Mouse (Mus musculus) neural tube, embryonic 14.5 days (tissue): ENCODE measurements around the gene Stat6. TPM values are rescaled to one million over a fixed set of nuclear protein-coding genes. Genes with fewer than 3 reads are reported as not detected.

Experiments
- ATAC-seq: fragments of 200-750 bp; cut with Nextera tagmentation; 2 replicates; pipeline ENCODE4 v1.8.0; 2017; ENCODE audit warnings: low read depth, mild to moderate bottlenecking, moderate TSS enrichment, moderate library complexity
- H3K27ac ChIP-seq: fragments of 300-500 bp; sonication (generic); 2 replicates; pipeline ENCODE4 v1.5.1; 2014; ENCODE audit warnings: low read depth, mild to moderate bottlenecking, control low read depth, low read length, moderate library complexity, mixed read lengths
- H3K27me3 ChIP-seq: fragments of 300-500 bp; sonication (generic); 2 replicates; pipeline ENCODE4 v1.6.1; 2014; ENCODE audit warnings: low read length; ENCODE audit not compliant: control insufficient read depth, insufficient read depth
- H3K36me3 ChIP-seq: fragments of 300-500 bp; sonication (generic); 2 replicates; pipeline ENCODE4 v1.6.1; 2014; ENCODE audit warnings: low read length, mixed read lengths; ENCODE audit not compliant: control insufficient read depth, insufficient read depth
- H3K4me1 ChIP-seq: fragments of 300-500 bp; sonication (generic); 2 replicates; pipeline ENCODE4 v1.6.1; 2014; ENCODE audit warnings: low read length; ENCODE audit not compliant: control insufficient read depth, insufficient read depth
- H3K4me2 ChIP-seq: fragments of 300-500 bp; sonication (generic); 2 replicates; pipeline ENCODE4 v1.6.1; 2014; ENCODE audit warnings: mild to moderate bottlenecking, low read depth, low read length, control low read depth
- H3K4me3 ChIP-seq: fragments of 300-500 bp; sonication (generic); 2 replicates; pipeline ENCODE4 v1.5.1; 2014; ENCODE audit warnings: low read depth, low read length, control low read depth, mixed read lengths
- H3K9ac ChIP-seq: fragments of 300-500 bp; sonication (generic); replicated peaks from 2 replicates; pipeline ENCODE4 v1.6.1; 2014; ENCODE audit warnings: low read depth, mild to moderate bottlenecking, control low read depth, low read length, mixed read lengths
- H3K9me3 ChIP-seq: fragments of 300-500 bp; sonication (generic); 2 replicates; pipeline ENCODE4 v1.6.1; 2016; ENCODE audit warnings: low read length; ENCODE audit not compliant: control insufficient read depth
- WGBS: fragments of 180-500 bp; shearing (Covaris S2); extraction: QIAGEN DNeasy Blood & Tissue Kit; methylation state at CpG from one replicate; pipeline ENCODE4 v1.1.7; 2014; 5-methylcytosine and 5-hydroxymethylcytosine counted together
- polyA plus RNA-seq: library from polyadenylated mRNA; unstranded; fragments of >200 nt; fragmentation: Nextera tagmentation; extraction: Ambion mirVana; gene quantifications from 2 replicates; pipeline ENCODE4 v1.2.1, GENCODE M21; 2014

The Stat6 gene
- polyA plus RNA-seq, 1 experiment from 2014 or later = 1.8 TPM

DNA sequence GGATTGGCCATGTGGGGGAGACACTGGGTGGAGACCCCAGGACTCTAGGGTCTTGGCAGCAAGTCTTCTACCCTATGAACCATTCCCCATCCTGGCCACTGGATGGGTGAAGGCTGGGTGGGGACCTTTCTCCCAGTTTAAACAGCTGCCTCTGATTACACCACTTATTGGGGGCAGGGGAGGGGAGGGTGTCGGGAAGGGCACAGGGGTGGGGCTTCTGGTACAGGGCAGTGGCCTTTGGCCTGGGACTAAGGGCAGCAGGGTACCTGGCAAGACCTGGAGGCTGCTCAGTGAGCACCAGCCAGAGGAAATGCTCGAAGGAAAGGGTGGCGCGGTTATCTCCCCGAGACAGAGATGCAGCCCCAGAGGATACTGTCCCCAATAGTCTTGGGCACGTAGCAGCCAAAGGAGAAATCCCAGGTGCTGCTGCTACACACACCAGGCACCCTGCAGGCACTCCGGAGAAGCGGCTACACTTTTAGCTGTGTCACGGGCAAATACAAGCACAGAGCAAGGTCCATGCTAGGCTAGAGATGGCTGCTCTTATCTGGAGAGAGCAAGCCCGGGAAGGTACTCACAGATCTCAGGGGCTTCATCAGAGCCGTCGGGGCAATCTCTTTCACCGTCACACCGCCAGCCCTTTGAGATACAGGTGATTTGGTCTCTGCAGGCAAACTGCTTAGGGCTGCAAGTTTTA lies 30.6 kb upstream of the Stat6 start:
- no peaks in the 10 kb centered on the region for H3K9me3 ChIP-seq
- peaks cover 31% of the 10 kb centered on the region for H3K36me3 ChIP-seq
- no peak overlapping the region for H3K4me2 ChIP-seq
- H3K27me3 ChIP-seq = no peaks in the 10 kb centered on the region
- WGBS = 93% methylated on average over 14 of the region's 14 CpGs
- H3K4me3 ChIP-seq = no peak overlapping the region
- ATAC-seq = no peak
- no peak overlapping the region for H3K9ac ChIP-seq
- peaks cover 34% of the 10 kb centered on the region for H3K4me1 ChIP-seq
- H3K27ac ChIP-seq = no peak overlapping the region

GRCm38 (mm10) chr10:127614236-127615033 lies 28.4 kb upstream of the Stat6 start:
- WGBS = 13% methylated on average over 12 of the region's 12 CpGs
- no peak overlapping the region for H3K9ac ChIP-seq
- peak overlapping the region; percentile 16; the same call in 1 of the 2 replicates for H3K4me2 ChIP-seq
- H3K4me3 ChIP-seq = no peak overlapping the region
- H3K4me1 ChIP-seq = peaks cover 56% of the 10 kb centered on the region
- peak; percentile 41; the same call in 1 of the 2 replicates for ATAC-seq
- no peaks in the 10 kb centered on the region for H3K27me3 ChIP-seq
- peaks cover 19% of the 10 kb centered on the region for H3K36me3 ChIP-seq
- H3K27ac ChIP-seq = peak overlapping the region; percentile 62; the same call in 1 of the 2 replicates
- H3K9me3 ChIP-seq = no peaks in the 10 kb centered on the region

GRCm38 (mm10) chr10:127615034-127615374 lies 27.8 kb upstream of the Stat6 start:
- peak overlapping the region; percentile 62 for H3K27ac ChIP-seq
- no peaks in the 10 kb centered on the region for H3K9me3 ChIP-seq
- peaks cover 56% of the 10 kb centered on the region for H3K4me1 ChIP-seq
- ATAC-seq = no peak
- H3K36me3 ChIP-seq = peaks cover 18% of the 10 kb centered on the region
- H3K4me2 ChIP-seq = no peak overlapping the region; the same call in 1 of the 2 replicates
- 46% methylated on average over 2 of the region's 2 CpGs for WGBS
- no peaks in the 10 kb centered on the region for H3K27me3 ChIP-seq
- no peak overlapping the region for H3K9ac ChIP-seq
- H3K4me3 ChIP-seq = no peak overlapping the region

DNA sequence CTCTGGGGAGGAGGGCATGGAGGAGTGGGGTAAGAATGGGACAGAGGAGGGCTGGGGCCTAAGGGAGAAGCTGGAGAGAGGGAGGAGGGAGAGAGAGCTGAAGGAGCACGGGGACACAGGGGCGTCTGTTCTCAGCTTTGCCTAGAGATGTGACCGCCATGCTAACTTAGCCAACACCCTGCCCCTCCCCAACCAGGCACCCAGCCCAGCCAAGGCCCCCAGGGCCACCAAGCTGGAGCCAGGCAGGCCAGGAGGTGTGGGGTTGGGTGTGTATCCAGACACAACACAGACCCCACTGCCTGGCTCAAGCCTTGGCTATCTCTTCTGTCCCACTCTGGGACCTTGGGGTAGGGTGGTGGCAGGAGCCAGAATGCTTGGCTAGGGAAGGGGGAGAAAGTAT lies 27.2 kb upstream of the Stat6 start:
- H3K4me2 ChIP-seq = 0 out of 2 replicates have a peak overlapping the region, but pooled peaks have one; percentile 2
- peak overlapping the region; percentile 62 for H3K27ac ChIP-seq
- no peak overlapping the region for H3K9ac ChIP-seq
- ATAC-seq = no peak
- no peaks in the 10 kb centered on the region for H3K27me3 ChIP-seq
- peaks cover 13% of the 10 kb centered on the region for H3K36me3 ChIP-seq
- peaks cover 56% of the 10 kb centered on the region for H3K4me1 ChIP-seq
- H3K4me3 ChIP-seq = no peak overlapping the region
- 60% methylated on average over 3 of the region's 3 CpGs for WGBS
- H3K9me3 ChIP-seq = no peaks in the 10 kb centered on the region

GRCm38 (mm10) chr10:127616261-127616679 lies 26.5 kb upstream of the Stat6 start:
- Histone ChIP-seq H3K27me3 (no peaks in the 10 kb centered on the region), H3K4me3 (no peak overlapping the region), H3K27ac (no peak overlapping the region), H3K4me1 (peaks cover 56% of the 10 kb centered on the region), H3K9me3 (no peaks in the 10 kb centered on the region), H3K9ac (no peak overlapping the region), H3K36me3 (peaks cover 12% of the 10 kb centered on the region), H3K4me2 (no peak overlapping the region)
- WGBS = 51% methylated on average over 7 of the region's 7 CpGs
- ATAC-seq = no peak

- 64% methylated on average over 4 of the region's 4 CpGs for WGBS
- Histone ChIP-seq H3K9me3 (no peaks in the 10 kb centered on the region), H3K36me3 (peaks cover 4% of the 10 kb centered on the region), H3K4me3 (no peak overlapping the region), H3K9ac (no peak overlapping the region), H3K27ac (no peak overlapping the region), H3K4me2 (peak overlapping the region; percentile 91; the same call in 1 of the 2 replicates), H3K4me1 (peaks cover 56% of the 10 kb centered on the region), H3K27me3 (no peaks in the 10 kb centered on the region)
- no peak for ATAC-seq
Measured at GRCm38 (mm10) chr10:127617294-127617693, 25.5 kb upstream of the Stat6 start.

DNA sequence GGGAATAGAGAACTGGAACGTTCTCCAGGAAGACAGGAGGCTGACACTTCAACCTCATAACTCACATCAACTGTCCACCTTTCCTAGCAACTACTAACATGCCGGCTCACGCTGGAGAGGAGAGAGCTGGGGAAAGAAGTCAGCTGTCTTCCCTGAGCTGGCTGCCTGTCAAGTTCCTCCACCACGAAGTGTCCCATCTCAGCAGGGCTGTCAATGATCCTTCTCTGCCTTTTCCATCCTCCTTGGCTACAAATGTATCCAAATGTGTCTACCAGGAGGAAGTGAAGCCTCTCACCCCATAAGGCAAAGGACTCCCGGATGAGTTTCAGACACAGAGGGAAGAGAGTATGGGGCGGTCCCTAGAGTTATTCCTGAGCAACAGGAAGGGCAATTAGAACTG lies 24.6 kb upstream of the Stat6 start:
- Histone ChIP-seq H3K27me3 (no peaks in the 10 kb centered on the region), H3K4me1 (peaks cover 56% of the 10 kb centered on the region), H3K36me3 (no peaks in the 10 kb centered on the region), H3K4me3 (0 out of 2 replicates have a peak overlapping the region, but pooled peaks have one; percentile 88), H3K9me3 (no peaks in the 10 kb centered on the region), H3K4me2 (peak overlapping the region; percentile 91), H3K9ac (no peak overlapping the region), H3K27ac (no peak overlapping the region)
- 46% methylated on average over 6 of the region's 6 CpGs for WGBS
- ATAC-seq = no peak

- Histone ChIP-seq H3K27me3 (no peaks in the 10 kb centered on the region), H3K9me3 (no peaks in the 10 kb centered on the region), H3K9ac (peak overlapping the region; percentile 97), H3K27ac (peak overlapping the region; percentile 91), H3K4me2 (peak overlapping the region; percentile 91), H3K4me1 (peaks cover 51% of the 10 kb centered on the region), H3K36me3 (no peaks in the 10 kb centered on the region), H3K4me3 (peak overlapping the region; percentile 88)
- ATAC-seq = no peak
- WGBS = 34% methylated on average over 8 of the region's 8 CpGs
Measured at GRCm38 (mm10) chr10:127619119-127619721, 23.6 kb upstream of the Stat6 start.
